Mouse (Mus musculus) myocyte (in vitro differentiated cells): ENCODE measurements around the gene Sirpa.

ENCODE experiments used
- MAX ChIP-seq: IDR thresholded peaks from one replicate; pipeline ENCODE4 v1.6.1; 2011; ENCODE audit warnings: low read depth, mild to moderate bottlenecking, control low read depth
- POLR2A ChIP-seq: IDR thresholded peaks from one replicate; pipeline ENCODE4 v1.6.1; 2011; ENCODE audit warnings: low read depth, mild to moderate bottlenecking, control low read depth, moderate library complexity; ENCODE audit not compliant: insufficient read length
- TCF12 ChIP-seq: IDR thresholded peaks from one replicate; pipeline ENCODE4 v1.6.1; 2011; ENCODE audit warnings: mild to moderate bottlenecking, control low read depth; ENCODE audit not compliant: poor library complexity, insufficient read depth, severe bottlenecking
- USF1 ChIP-seq: IDR thresholded peaks from one replicate; pipeline ENCODE4 v1.6.1; 2011; ENCODE audit warnings: low read depth, mild to moderate bottlenecking, control low read depth, moderate library complexity

DNA sequence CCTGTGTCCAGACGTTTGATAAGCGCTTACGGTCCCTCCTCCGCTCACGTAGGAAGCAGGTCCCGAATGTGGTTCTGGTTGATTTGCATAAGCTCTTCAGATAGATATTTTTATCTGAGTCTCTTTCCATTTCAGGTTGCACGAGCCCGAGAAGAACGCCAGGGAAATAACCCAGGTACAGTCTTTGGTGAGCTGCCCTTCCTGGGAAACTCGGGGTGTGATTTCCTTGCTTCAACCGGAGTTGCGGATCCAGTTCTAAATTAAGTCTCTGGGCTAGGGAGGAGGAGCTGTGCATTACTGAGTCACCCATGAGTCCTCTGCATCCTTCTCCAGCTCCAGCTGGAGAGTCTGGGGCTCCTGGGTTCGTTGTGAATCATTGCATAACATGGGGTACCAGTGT lies 35.2 kb downstream of the Sirpa start:
- TF ChIP-seq POLR2A: no peak
- TF ChIP-seq MAX: no peak
- TF ChIP-seq USF1: no peak
- no peak for TF ChIP-seq TCF12
